ENCODE assay signal across 13 mouse cellular contexts in the genomic region with DNA sequence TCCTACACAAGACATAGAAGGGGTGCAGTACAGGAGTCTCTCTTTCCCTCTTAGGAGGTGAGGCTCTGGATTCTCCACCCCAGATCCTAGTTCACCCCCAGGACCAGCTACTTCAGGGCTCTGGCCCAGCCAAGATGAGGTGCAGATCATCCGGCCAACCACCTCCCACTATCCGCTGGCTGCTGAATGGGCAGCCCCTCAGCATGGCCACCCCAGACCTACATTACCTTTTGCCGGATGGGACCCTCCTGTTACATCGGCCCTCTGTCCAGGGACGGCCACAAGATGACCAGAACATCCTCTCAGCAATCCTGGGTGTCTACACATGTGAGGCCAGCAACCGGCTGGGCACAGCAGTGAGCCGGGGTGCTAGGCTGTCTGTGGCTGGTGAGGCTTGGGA. TPM values are rescaled to one million over a fixed set of nuclear protein-coding genes. Genes with fewer than 3 reads are reported as not detected.
A peak's percentile ranks its signal among the peaks of the same experiment; 100 is the strongest.
DNase-seq lines count a peak whose midpoint lies in the region; ATAC-seq lines count a peak whose summit lies in the region.
"Had no signal": no experiment of that assay in that cellular context is flagged by ENCODE, and none has a peak within 500 bp of the region (broad histone marks: within the 10 kb centered on the region; RNA-seq: fewer than 3 reads in every experiment).

No protein-coding gene starts in this region.

- H3K27me3 ChIP-seq in heart, embryonic 15.5 days, result no peaks in the 10 kb centered on the region
- H3K27me3 ChIP-seq in lung, embryonic 15.5 days, result no peaks in the 10 kb centered on the region
- H3K27me3 ChIP-seq in embryonic facial prominence, embryonic 15.5 days, result peaks cover 13% of the 10 kb centered on the region; the same call in 1 of the 2 replicates
- no peaks in the 10 kb centered on the region for H3K27me3 ChIP-seq in liver, embryonic 16.5 days (ENCODE audit: control insufficient read depth, insufficient read depth, low read depth, low read length)

- WGBS in heart, embryonic 15.5 days, result 79% methylated on average over 7 of the region's 7 CpGs
- 80% methylated on average over 7 of the region's 7 CpGs for WGBS in lung, embryonic 15.5 days
- 88% methylated on average over 7 of the region's 7 CpGs for whole genome bisulfite sequencing in embryonic facial prominence, embryonic 15.5 days
- WGBS in liver, embryonic 16.5 days (ENCODE audit: insufficient replicate concordance), result 70% methylated on average over 7 of the region's 7 CpGs

- H3K9me3 ChIP-seq in heart, embryonic 15.5 days (replicated peaks), result no peaks in the 10 kb centered on the region
- H3K9me3 ChIP-seq in lung, embryonic 15.5 days, result no peaks in the 10 kb centered on the region
- H3K9me3 ChIP-seq in embryonic facial prominence, embryonic 15.5 days (replicated peaks), result no peaks in the 10 kb centered on the region
- no peaks in the 10 kb centered on the region for H3K9me3 ChIP-seq in liver, embryonic 16.5 days (replicated peaks; ENCODE audit: control insufficient read depth, low read length)

- H3K36me3 ChIP-seq in heart, embryonic 15.5 days, result no peaks in the 10 kb centered on the region
- no peaks in the 10 kb centered on the region for H3K36me3 ChIP-seq in lung, embryonic 15.5 days
- no peaks in the 10 kb centered on the region for H3K36me3 ChIP-seq in embryonic facial prominence, embryonic 15.5 days
- no peaks in the 10 kb centered on the region for H3K36me3 ChIP-seq in liver, embryonic 16.5 days (ENCODE audit: control insufficient read depth, insufficient read depth)

- peak overlapping the region; percentile 78 for H3K27ac ChIP-seq in heart, embryonic 15.5 days
- H3K27ac ChIP-seq in lung, embryonic 15.5 days, result no peak overlapping the region
- no peak overlapping the region for H3K27ac ChIP-seq in embryonic facial prominence, embryonic 15.5 days (replicated peaks)
- H3K27ac ChIP-seq in liver, embryonic 16.5 days (ENCODE audit: low read length), result no peak overlapping the region
- H3K27ac ChIP-seq: liver, embryonic 14.5 days had no signal

- peak overlapping the region; percentile 41; the same call in 1 of the 2 replicates for H3K9ac ChIP-seq in heart, embryonic 15.5 days
- H3K9ac ChIP-seq in lung, embryonic 15.5 days, result peak overlapping the region; percentile 27; the same call in 1 of the 2 replicates
- H3K9ac ChIP-seq in embryonic facial prominence, embryonic 15.5 days, result no peak overlapping the region
- H3K9ac ChIP-seq in liver, embryonic 16.5 days (ENCODE audit: low read depth, low read length), result 0 out of 2 replicates have a peak overlapping the region, but pooled peaks have one; percentile 20
- H3K9ac ChIP-seq: liver, embryonic 14.5 days had no signal

- no peak for DNase-seq in heart, postnatal 14 days
- DNase-seq in lung, postnatal 25 days (ENCODE audit: low spot score), result no peak
- no peak for DNase-seq in thymus, postnatal 4 days
- DNase-seq: right cerebral cortex, postnatal 4 days; thymus, postnatal 36 days had no signal

- peak overlapping the region; percentile 35 for H3K4me3 ChIP-seq in heart, embryonic 15.5 days
- peak overlapping the region; percentile 37 for H3K4me3 ChIP-seq in lung, embryonic 15.5 days
- H3K4me3 ChIP-seq in embryonic facial prominence, embryonic 15.5 days (replicated peaks), result peak overlapping the region; percentile 18; the same call in 1 of the 2 replicates
- peak overlapping the region; percentile 13 for H3K4me3 ChIP-seq in liver, embryonic 16.5 days (ENCODE audit: low read depth, low read length)
- H3K4me3 ChIP-seq: myocyte had no signal

- peak overlapping the region; percentile 42 for H3K4me2 ChIP-seq in heart, embryonic 15.5 days
- peak overlapping the region; percentile 43 for H3K4me2 ChIP-seq in lung, embryonic 15.5 days
- no peak overlapping the region for H3K4me2 ChIP-seq in embryonic facial prominence, embryonic 15.5 days (replicated peaks)
- H3K4me2 ChIP-seq in liver, embryonic 16.5 days (ENCODE audit: low read depth, low read length), result no peak overlapping the region

- intact Hi-C loops in heart, postnatal 14 days (cut with DNase I), result loop anchor here (5.0 kb wide), 1 partner anchor 35 kb away; a partner anchor contains a TSS

- H3K4me1 ChIP-seq in heart, embryonic 15.5 days (replicated peaks), result no peaks in the 10 kb centered on the region
- no peaks in the 10 kb centered on the region for H3K4me1 ChIP-seq in lung, embryonic 15.5 days
- H3K4me1 ChIP-seq in embryonic facial prominence, embryonic 15.5 days, result no peaks in the 10 kb centered on the region
- no peaks in the 10 kb centered on the region for H3K4me1 ChIP-seq in liver, embryonic 16.5 days (ENCODE audit: control insufficient read depth, low read depth, low read length)

- ATAC-seq in heart, embryonic 15.5 days (replicated peaks; ENCODE audit: insufficient number of reproducible peaks, insufficient read depth, low FRiP score, low read depth), result no peak
- no peak for ATAC-seq in lung, embryonic 15.5 days (ENCODE audit: borderline replicate concordance, extremely low read depth, low FRiP score, low TSS enrichment)
- ATAC-seq in embryonic facial prominence, embryonic 15.5 days (ENCODE audit: insufficient number of reproducible peaks, low FRiP score, low TSS enrichment, low read depth), result no peak
- no peak for ATAC-seq in liver, embryonic 16.5 days (ENCODE audit: low read depth)
- no peak for ATAC-seq in activated CD4-positive, CD25-positive, alpha-beta regulatory T cell, adult 4 months

RNA-seq across cellular contexts. Expression of a gene that starts 0.8 kb away (rescaled TPM):
- 9.2 and 10.8 TPM in 2 replicates for polyA plus RNA-seq in heart, embryonic 15.5 days (2015; fragmentation: Nextera tagmentation; extraction: Ambion mirVana)
- 10 to 100 TPM; 41.0 to 44.1 TPM for total RNA-seq in heart, postnatal 14 days (2021)
- polyA plus RNA-seq in lung, embryonic 15.5 days (2015; fragmentation: Nextera tagmentation; extraction: Ambion mirVana), result 20.6 and 23.7 TPM in 2 replicates
- polyA plus RNA-seq in embryonic facial prominence, embryonic 15.5 days (2015; fragmentation: Nextera tagmentation; extraction: Ambion mirVana), result 10.6 and 11.9 TPM in 2 replicates
- polyA plus RNA-seq in liver, embryonic 16.5 days (2015; fragmentation: Nextera tagmentation; extraction: Ambion mirVana), result 3.0 and 3.1 TPM in 2 replicates
- polyA plus RNA-seq in activated CD4-positive, CD25-positive, alpha-beta regulatory T cell, adult 4 months (2017; shearing (Covaris generic)), result not detected
- total RNA-seq: CH12.LX had no signal
- polyA plus RNA-seq: myocyte had no signal

RNA-seq across cellular contexts. Expression of a gene that starts 30.5 kb away (rescaled TPM):
- 0.11 and 0.13 TPM in 2 replicates for polyA plus RNA-seq in heart, embryonic 15.5 days (2015; fragmentation: Nextera tagmentation; extraction: Ambion mirVana)
- total RNA-seq in heart, postnatal 14 days (2021), result not detected
- 0.18 and 0.21 TPM in 2 replicates for polyA plus RNA-seq in lung, embryonic 15.5 days (2015; fragmentation: Nextera tagmentation; extraction: Ambion mirVana)
- polyA plus RNA-seq in embryonic facial prominence, embryonic 15.5 days (2015; fragmentation: Nextera tagmentation; extraction: Ambion mirVana), result 0.09 and 0.19 TPM in 2 replicates
- polyA plus RNA-seq in liver, embryonic 16.5 days (2015; fragmentation: Nextera tagmentation; extraction: Ambion mirVana), result 0.11 and 0.14 TPM in 2 replicates
- polyA plus RNA-seq in activated CD4-positive, CD25-positive, alpha-beta regulatory T cell, adult 4 months (2017; shearing (Covaris generic)), result not detected

RNA-seq across cellular contexts. Expression of a gene that starts 35.4 kb away (rescaled TPM):
- polyA plus RNA-seq in heart, embryonic 15.5 days (2015; fragmentation: Nextera tagmentation; extraction: Ambion mirVana), result 0.09 TPM in 2 replicates
- total RNA-seq in heart, postnatal 14 days (2021), result under 1 TPM in 1 of 2 experiments, not detected in 1; 0.07 TPM
- 0.11 and 0.14 TPM in 2 replicates for polyA plus RNA-seq in lung, embryonic 15.5 days (2015; fragmentation: Nextera tagmentation; extraction: Ambion mirVana)
- 0.17 and 0.64 TPM in 2 replicates for polyA plus RNA-seq in embryonic facial prominence, embryonic 15.5 days (2015; fragmentation: Nextera tagmentation; extraction: Ambion mirVana)
- not detected in 2 replicates for polyA plus RNA-seq in liver, embryonic 16.5 days (2015; fragmentation: Nextera tagmentation; extraction: Ambion mirVana)
- polyA plus RNA-seq in activated CD4-positive, CD25-positive, alpha-beta regulatory T cell, adult 4 months (2017; shearing (Covaris generic)), result not detected
- polyA plus RNA-seq: liver, embryonic 14.5 days; myocyte had no signal

RNA-seq across cellular contexts. Expression of a gene that starts 54.3 kb away (rescaled TPM):
- polyA plus RNA-seq in heart, embryonic 15.5 days (2015; fragmentation: Nextera tagmentation; extraction: Ambion mirVana), result 4.3 and 4.6 TPM in 2 replicates
- total RNA-seq in heart, postnatal 14 days (2021), result 1 to 10 TPM; 2.1 to 2.2 TPM
- 9.0 and 9.3 TPM in 2 replicates for polyA plus RNA-seq in lung, embryonic 15.5 days (2015; fragmentation: Nextera tagmentation; extraction: Ambion mirVana)
- polyA plus RNA-seq in embryonic facial prominence, embryonic 15.5 days (2015; fragmentation: Nextera tagmentation; extraction: Ambion mirVana), result 7.2 and 8.7 TPM in 2 replicates
- 3.1 and 3.6 TPM in 2 replicates for polyA plus RNA-seq in liver, embryonic 16.5 days (2015; fragmentation: Nextera tagmentation; extraction: Ambion mirVana)
- polyA plus RNA-seq in activated CD4-positive, CD25-positive, alpha-beta regulatory T cell, adult 4 months (2017; shearing (Covaris generic)), result 1 to 10 TPM; 3.8 to 6.9 TPM

Comparison
In these comparisons a context has a peak if more than half of its experiments do, and no peak if none do; other contexts are left out.
1. H3K4me2 ChIP-seq: peak in heart, embryonic 15.5 days (single experiment) and lung, embryonic 15.5 days (single experiment); none in embryonic facial prominence, embryonic 15.5 days (single experiment) and liver, embryonic 16.5 days (single experiment).
2. Peak in every context shown above with its lines, with median percentiles within 50 percentile points of each other: H3K4me3 ChIP-seq.